Mouse (Mus musculus) lung, adult 2 months (tissue): ENCODE results near the gene Abcb11.
"Not testable (repeated sequence)": the region's sequence is repeated elsewhere in the genome, so short reads cannot be mapped to it uniquely, and the experiment has no call there.

Source experiments
- CTCF ChIP-seq: fragments of 200-500 bp; IDR thresholded peaks from 2 replicates; pipeline ENCODE4 v1.5.1; 2011; ENCODE audit warnings: mild to moderate bottlenecking, low read length, control low read depth; ENCODE audit not compliant: insufficient read depth
- POLR2A ChIP-seq: fragments of 200-500 bp; IDR thresholded peaks from 2 replicates; pipeline ENCODE4 v1.6.1; 2011; ENCODE audit warnings: low read depth, mild to moderate bottlenecking, control low read depth, low read length, borderline replicate concordance; ENCODE audit errors: extremely low read depth

DNA sequence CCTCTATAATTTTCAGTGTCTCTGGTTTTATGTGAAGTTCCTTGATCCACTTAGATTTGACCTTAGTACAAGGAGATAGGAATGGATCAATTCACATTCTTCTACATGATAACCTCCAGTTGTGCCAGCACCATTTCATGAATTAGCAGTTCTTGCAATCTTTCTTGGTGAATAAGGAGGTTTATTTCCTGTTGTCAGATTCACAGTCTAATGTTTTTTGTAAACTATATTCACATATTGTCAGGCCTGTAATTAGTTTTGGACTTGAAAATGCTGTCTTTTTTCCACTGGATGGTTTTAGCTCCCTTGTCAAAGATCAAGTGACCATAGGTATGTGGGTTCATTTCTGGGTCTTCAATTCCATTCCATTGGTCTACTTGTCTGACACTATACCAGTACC lies 13.0 kb upstream of the Abcb11 start:
- not testable (repeated sequence) for TF ChIP-seq POLR2A, CTCF
